Mouse (Mus musculus): ENCODE results near the gene AC134908.4. TPM values are rescaled to one million over a fixed set of nuclear protein-coding genes. Genes with fewer than 3 reads are reported as not detected.

AC134908.4 gene
- polyA plus RNA-seq (2015; fragmentation: Nextera tagmentation; extraction: Ambion mirVana): 0.40 and 0.57 TPM in 2 replicates

DNA sequence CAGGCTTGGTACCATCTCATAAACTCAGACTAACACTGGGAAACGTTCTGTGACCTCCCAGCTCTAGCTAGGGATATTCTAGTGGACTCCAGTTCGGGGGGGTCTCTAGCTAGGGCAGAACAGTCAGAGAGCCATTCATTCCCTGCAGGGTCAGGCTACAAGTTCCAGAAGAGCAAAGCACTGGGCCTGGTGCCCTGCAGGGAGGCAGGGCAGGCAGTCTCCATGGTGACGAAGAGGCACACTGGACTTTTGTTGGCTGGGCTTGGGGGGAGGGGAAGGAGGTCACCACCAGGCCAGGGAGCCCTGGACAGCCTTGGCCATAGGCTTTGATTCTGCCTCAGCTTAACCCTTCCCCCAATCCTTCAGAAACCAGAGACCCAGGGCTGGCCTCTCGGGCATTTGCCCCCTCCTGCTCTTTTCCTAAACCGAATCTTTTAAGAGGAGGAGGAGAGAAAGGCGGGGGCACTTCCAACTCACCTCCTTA lies at the start of gene AC134908.4:
Gene AC134908.4, minus strand, starts transcription at position 51 of the 484 bp plus-strand sequence.
- H3K4me2 ChIP-seq (replicated peaks; ENCODE audit: low read depth, low read length): peak within 1 kb of the TSS; percentile 74
- no peaks in the 10 kb centered on the region for H3K9me3 ChIP-seq (ENCODE audit: low read length)
- peak; percentile 23 for ATAC-seq (ENCODE audit: low FRiP score, low TSS enrichment)
- H3K4me3 ChIP-seq (ENCODE audit: low read length): peak within 1 kb of the TSS; percentile 72
- H3K27ac ChIP-seq (ENCODE audit: low read length): peak within 1 kb of the TSS; percentile 58; the same call in 1 of the 2 replicates
- peaks cover 59% of the 10 kb centered on the region for H3K4me1 ChIP-seq (ENCODE audit: insufficient read depth, low read length)
- no peaks in the 10 kb centered on the region for H3K36me3 ChIP-seq (ENCODE audit: insufficient read depth, low read length)
- peak within 1 kb of the TSS; percentile 81 for H3K9ac ChIP-seq (replicated peaks; ENCODE audit: low read length)
- WGBS: 9% methylated on average over 6 of the region's 6 CpGs
- H3K27me3 ChIP-seq (ENCODE audit: insufficient read depth, low read length): no peaks in the 10 kb centered on the region

- Histone ChIP-seq H3K4me2 (replicated peaks; ENCODE audit: low read depth, low read length) (peak within 1 kb of the TSS; percentile 81), H3K9ac (replicated peaks; ENCODE audit: low read length) (peak within 1 kb of the TSS; percentile 77), H3K9me3 (ENCODE audit: low read length) (no peaks in the 10 kb centered on the region), H3K27me3 (ENCODE audit: insufficient read depth, low read length) (no peaks in the 10 kb centered on the region), H3K4me1 (ENCODE audit: insufficient read depth, low read length) (peaks cover 16% of the 10 kb centered on the region), H3K4me3 (ENCODE audit: low read length) (peak within 1 kb of the TSS; percentile 75), H3K27ac (ENCODE audit: low read length) (peak within 1 kb of the TSS; percentile 85), H3K36me3 (ENCODE audit: insufficient read depth, low read length) (peaks cover 51% of the 10 kb centered on the region)
- WGBS: 0% methylated on average over 21 of the region's 21 CpGs
- peak; percentile 94 for ATAC-seq (ENCODE audit: low FRiP score, low TSS enrichment)
Observed at GRCm38 (mm10) chr17:25844396-25844901, 49.0 kb upstream of the AC134908.4 start, which contains the start of gene Rhot2. TSS of gene Rhot2 (minus strand) at chr17:25844851.

- H3K27me3 ChIP-seq (ENCODE audit: insufficient read depth, low read length): no peaks in the 10 kb centered on the region
- H3K9ac ChIP-seq (replicated peaks; ENCODE audit: low read length): peak overlapping the region; percentile 77
- H3K36me3 ChIP-seq (ENCODE audit: insufficient read depth, low read length): peaks cover 51% of the 10 kb centered on the region
- H3K4me1 ChIP-seq (ENCODE audit: insufficient read depth, low read length): peaks cover 16% of the 10 kb centered on the region
- peak overlapping the region; percentile 75 for H3K4me3 ChIP-seq (ENCODE audit: low read length)
- H3K9me3 ChIP-seq (ENCODE audit: low read length): no peaks in the 10 kb centered on the region
- peak; percentile 33; the same call in 1 of the 2 replicates for ATAC-seq (ENCODE audit: low FRiP score, low TSS enrichment)
- H3K4me2 ChIP-seq (replicated peaks; ENCODE audit: low read depth, low read length): peak overlapping the region; percentile 81
- peak overlapping the region; percentile 85 for H3K27ac ChIP-seq (ENCODE audit: low read length)
- under 1% methylated on average over 38 of the region's 38 CpGs for WGBS
Observed at GRCm38 (mm10) chr17:25843636-25844395, 48.4 kb upstream of the AC134908.4 start.

DNA sequence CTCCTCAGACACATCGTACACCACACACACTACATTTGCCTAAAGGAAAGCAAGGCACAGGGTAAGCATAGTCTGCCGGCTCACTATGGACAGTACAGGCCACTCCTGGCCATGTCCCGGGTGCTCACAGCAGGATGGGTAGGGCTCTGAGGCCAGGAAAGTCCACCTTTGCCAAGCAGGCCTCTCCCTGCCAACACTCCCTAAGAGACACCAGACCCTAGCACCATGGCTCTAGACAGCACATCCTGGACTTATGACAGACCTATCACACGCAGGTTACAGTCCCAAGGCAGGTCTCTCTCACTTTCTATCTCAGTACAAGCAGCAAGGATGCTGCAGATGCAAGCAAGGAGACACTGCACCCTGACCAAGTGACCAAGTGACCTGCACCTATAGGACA lies 47.7 kb upstream of the AC134908.4 start:
- peaks cover 49% of the 10 kb centered on the region for H3K36me3 ChIP-seq (ENCODE audit: insufficient read depth, low read length)

DNA sequence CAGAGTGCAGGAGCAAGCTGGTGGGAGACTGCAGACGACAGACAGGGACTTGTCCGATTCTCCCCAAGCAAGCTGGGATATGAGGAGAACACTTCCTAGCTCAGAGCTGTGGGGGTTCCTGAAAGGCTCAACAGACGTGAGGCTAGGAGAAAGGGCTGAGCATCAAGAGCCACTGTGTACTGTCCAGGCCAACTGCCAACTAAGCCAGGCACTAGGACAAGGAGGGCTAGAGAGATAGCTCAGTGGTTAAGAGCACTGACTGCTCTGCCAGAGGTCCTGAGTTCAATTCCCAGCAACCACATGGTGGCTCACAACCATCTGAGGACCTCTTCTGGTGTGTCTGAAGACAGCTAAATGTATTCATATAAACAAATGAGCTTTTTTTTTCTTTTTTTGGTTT lies 47.0 kb upstream of the AC134908.4 start:
- no peaks in the 10 kb centered on the region for H3K27me3 ChIP-seq (ENCODE audit: insufficient read depth, low read length)
- H3K4me2 ChIP-seq (replicated peaks; ENCODE audit: low read depth, low read length): no peak overlapping the region
- H3K9me3 ChIP-seq (ENCODE audit: low read length): no peaks in the 10 kb centered on the region
- no peak overlapping the region for H3K4me3 ChIP-seq (ENCODE audit: low read length)
- no peak for ATAC-seq (ENCODE audit: low FRiP score, low TSS enrichment)
- H3K36me3 ChIP-seq (ENCODE audit: insufficient read depth, low read length): peaks cover 49% of the 10 kb centered on the region
- WGBS: 72% methylated on average over 3 of the region's 3 CpGs
- no peak overlapping the region for H3K27ac ChIP-seq (ENCODE audit: low read length)
- peaks cover 21% of the 10 kb centered on the region for H3K4me1 ChIP-seq (ENCODE audit: insufficient read depth, low read length)
- H3K9ac ChIP-seq (replicated peaks; ENCODE audit: low read length): no peak overlapping the region

More for the DNA sequence above, 47.7 kb upstream of the AC134908.4 start:
- H3K27ac ChIP-seq (ENCODE audit: low read length): no peak overlapping the region
- H3K9ac ChIP-seq (replicated peaks; ENCODE audit: low read length): peak overlapping the region; percentile 77
- no peaks in the 10 kb centered on the region for H3K27me3 ChIP-seq (ENCODE audit: insufficient read depth, low read length)
- no peaks in the 10 kb centered on the region for H3K9me3 ChIP-seq (ENCODE audit: low read length)
- H3K4me1 ChIP-seq (ENCODE audit: insufficient read depth, low read length): peaks cover 16% of the 10 kb centered on the region
- H3K4me2 ChIP-seq (replicated peaks; ENCODE audit: low read depth, low read length): peak overlapping the region; percentile 81
- WGBS: 92% methylated on average over 4 of the region's 4 CpGs
- no peak for ATAC-seq (ENCODE audit: low FRiP score, low TSS enrichment)
- peak overlapping the region; percentile 75 for H3K4me3 ChIP-seq (ENCODE audit: low read length)

DNA sequence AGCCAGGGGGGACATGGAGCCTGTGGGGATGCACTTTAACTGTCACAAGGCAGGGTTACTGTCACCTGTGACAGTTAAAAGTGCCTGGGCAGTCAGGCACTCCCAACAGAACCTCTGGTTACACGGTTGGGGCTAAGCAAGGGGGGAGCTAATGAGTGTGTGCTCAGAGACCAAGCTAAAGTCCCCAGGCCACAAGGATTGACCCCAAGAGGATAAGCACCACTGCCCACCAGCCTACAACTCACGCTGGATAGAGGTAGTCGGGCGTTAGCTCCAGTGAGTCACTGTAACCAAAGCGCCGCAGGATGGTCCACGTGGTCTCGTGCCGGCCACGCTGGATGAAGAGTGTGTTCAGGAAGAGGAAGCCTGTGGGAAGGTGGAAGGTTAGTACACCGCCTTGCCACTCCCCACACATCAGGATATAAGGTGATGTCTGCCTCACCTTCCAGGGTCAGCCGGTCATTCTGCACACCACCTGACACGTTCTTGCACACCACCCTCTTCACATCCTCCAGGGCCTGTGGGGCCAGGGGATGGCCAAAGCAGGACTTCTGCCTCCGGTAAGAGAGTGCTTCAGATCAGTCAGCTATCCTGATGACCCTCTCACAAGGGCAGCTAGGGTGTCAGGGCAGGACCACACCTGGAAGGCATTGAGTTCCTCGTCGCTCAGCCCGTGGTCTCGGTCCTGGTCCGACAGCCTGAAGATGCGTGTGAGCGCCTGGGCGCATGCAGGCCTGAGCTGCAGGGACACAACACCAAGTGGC lies 45.8 kb upstream of the AC134908.4 start, which contains the start of gene Gm20683:
Gene Gm20683, minus strand, starts transcription at position 647 of the 764 bp plus-strand sequence.
- peaks cover 33% of the 10 kb centered on the region for H3K4me1 ChIP-seq (ENCODE audit: insufficient read depth, low read length)
- peaks cover 50% of the 10 kb centered on the region for H3K36me3 ChIP-seq (ENCODE audit: insufficient read depth, low read length)
- no peak within 1 kb of the TSS for H3K27ac ChIP-seq (ENCODE audit: low read length)
- H3K9me3 ChIP-seq (ENCODE audit: low read length): no peaks in the 10 kb centered on the region
- no peaks in the 10 kb centered on the region for H3K27me3 ChIP-seq (ENCODE audit: insufficient read depth, low read length)
- no peak for ATAC-seq (ENCODE audit: low FRiP score, low TSS enrichment)
- no peak within 1 kb of the TSS for H3K9ac ChIP-seq (replicated peaks; ENCODE audit: low read length)
- H3K4me2 ChIP-seq (replicated peaks; ENCODE audit: low read depth, low read length): no peak within 1 kb of the TSS
- WGBS: 92% methylated on average over 22 of the region's 22 CpGs
- no peak within 1 kb of the TSS for H3K4me3 ChIP-seq (ENCODE audit: low read length)

- Histone ChIP-seq H3K36me3 (ENCODE audit: insufficient read depth, low read length) (peaks cover 48% of the 10 kb centered on the region), H3K9me3 (ENCODE audit: low read length) (no peaks in the 10 kb centered on the region), H3K27me3 (ENCODE audit: insufficient read depth, low read length) (no peaks in the 10 kb centered on the region), H3K27ac (ENCODE audit: low read length) (no peak overlapping the region), H3K4me3 (ENCODE audit: low read length) (no peak overlapping the region), H3K4me1 (ENCODE audit: insufficient read depth, low read length) (peaks cover 40% of the 10 kb centered on the region), H3K4me2 (replicated peaks; ENCODE audit: low read depth, low read length) (no peak overlapping the region), H3K9ac (replicated peaks; ENCODE audit: low read length) (no peak overlapping the region)
- ATAC-seq (ENCODE audit: low FRiP score, low TSS enrichment): no peak
- 96% methylated on average over 6 of the region's 6 CpGs for WGBS
Observed at GRCm38 (mm10) chr17:25840519-25840918, 45.1 kb upstream of the AC134908.4 start.

DNA sequence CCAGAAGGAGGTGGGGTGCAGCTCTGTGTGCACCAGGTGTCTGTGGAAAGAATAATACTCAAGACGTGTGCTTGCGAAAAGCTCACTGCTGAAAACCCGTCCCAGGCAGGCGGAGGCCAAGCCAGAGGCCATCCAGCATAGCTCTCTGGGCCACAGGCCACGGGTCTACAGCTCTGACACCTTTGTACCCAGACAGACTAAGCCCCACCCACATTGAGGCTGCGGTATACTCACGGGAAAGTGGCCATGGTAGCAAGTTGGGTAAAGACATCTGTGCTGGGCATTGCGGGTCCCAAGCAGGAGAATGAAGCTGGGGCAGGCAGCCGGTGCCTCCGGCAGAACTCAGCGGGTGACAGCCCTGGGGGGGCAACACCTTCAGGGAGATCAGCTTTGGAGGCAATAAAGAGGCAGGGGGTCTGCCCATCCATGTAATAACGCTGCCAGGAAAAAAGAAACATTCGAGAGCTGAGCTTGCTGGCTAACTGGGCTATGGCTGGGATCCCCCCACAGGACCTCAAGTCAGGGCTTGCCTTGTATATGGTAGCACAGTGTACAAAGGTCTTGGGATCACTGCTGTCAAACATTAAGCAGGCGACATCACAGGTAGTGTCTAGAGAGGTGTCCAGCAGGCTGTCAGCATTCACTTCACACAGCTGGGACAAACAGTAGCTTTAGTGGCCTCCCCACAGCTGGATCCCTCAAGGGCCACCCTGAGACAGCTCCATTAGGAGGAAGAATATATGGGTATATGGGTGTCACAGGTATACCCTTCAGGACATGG lies 44.2 kb upstream of the AC134908.4 start:
- Histone ChIP-seq H3K9ac (replicated peaks; ENCODE audit: low read length) (no peak overlapping the region), H3K4me3 (ENCODE audit: low read length) (no peak overlapping the region), H3K4me1 (ENCODE audit: insufficient read depth, low read length) (peaks cover 42% of the 10 kb centered on the region), H3K9me3 (ENCODE audit: low read length) (no peaks in the 10 kb centered on the region), H3K27ac (ENCODE audit: low read length) (no peak overlapping the region; the same call in 1 of the 2 replicates), H3K4me2 (replicated peaks; ENCODE audit: low read depth, low read length) (no peak overlapping the region), H3K27me3 (ENCODE audit: insufficient read depth, low read length) (no peaks in the 10 kb centered on the region), H3K36me3 (ENCODE audit: insufficient read depth, low read length) (peaks cover 48% of the 10 kb centered on the region)
- ATAC-seq (ENCODE audit: low FRiP score, low TSS enrichment): no peak
- WGBS: 80% methylated on average over 14 of the region's 14 CpGs

DNA sequence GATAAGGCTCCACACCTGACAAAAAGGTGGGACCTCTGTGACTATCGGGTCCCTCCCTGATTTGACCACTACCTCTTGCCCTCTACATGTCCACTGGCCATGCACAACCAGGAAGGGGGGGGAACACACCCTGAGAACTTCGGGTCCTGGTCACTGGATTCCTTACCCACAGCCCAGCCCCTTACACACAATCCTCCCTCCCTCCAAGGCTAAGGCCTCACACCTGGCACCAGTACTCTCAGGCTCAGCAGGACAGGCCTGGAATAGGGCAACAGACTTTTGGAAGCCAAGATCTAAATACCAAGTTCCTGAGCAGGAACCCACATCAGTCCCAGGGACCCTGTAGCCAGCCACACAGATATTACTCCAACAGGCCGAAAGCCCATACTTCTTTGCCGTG lies 43.4 kb upstream of the AC134908.4 start:
- Histone ChIP-seq H3K9me3 (ENCODE audit: low read length) (no peaks in the 10 kb centered on the region), H3K4me1 (ENCODE audit: insufficient read depth, low read length) (peaks cover 48% of the 10 kb centered on the region), H3K9ac (replicated peaks; ENCODE audit: low read length) (no peak overlapping the region), H3K4me2 (replicated peaks; ENCODE audit: low read depth, low read length) (no peak overlapping the region), H3K4me3 (ENCODE audit: low read length) (no peak overlapping the region), H3K27ac (ENCODE audit: low read length) (no peak overlapping the region), H3K27me3 (ENCODE audit: insufficient read depth, low read length) (no peaks in the 10 kb centered on the region), H3K36me3 (ENCODE audit: insufficient read depth, low read length) (peaks cover 48% of the 10 kb centered on the region)
- no peak for ATAC-seq (ENCODE audit: low FRiP score, low TSS enrichment)
- WGBS: 89% methylated on average over 4 of the region's 4 CpGs
